Comparison of ENCODE assay signal across 16 mouse cellular contexts in genomic region chr14:118787621-118788020, GRCm38 (mm10). TPM values are rescaled to one million over a fixed set of nuclear protein-coding genes. Genes with fewer than 3 reads are reported as not detected.
DNase-seq lines count a peak whose midpoint lies in the region; ATAC-seq and TF ChIP-seq lines count a peak whose summit lies in the region.
"Had no signal": no experiment of that assay in that cellular context is flagged by ENCODE, and none has a peak within 500 bp of the region (broad histone marks: within the 10 kb centered on the region; RNA-seq: fewer than 3 reads in every experiment).

Gene Cldn10 (plus strand): TSS chr14:118787908.

- H3K4me2 ChIP-seq in embryonic facial prominence, embryonic 15.5 days (replicated peaks), result no peak within 1 kb of the TSS
- H3K4me2 ChIP-seq: liver, embryonic 12.5 days had no signal

- no peaks in the 10 kb centered on the region for H3K9me3 ChIP-seq in embryonic facial prominence, embryonic 15.5 days (replicated peaks)
- H3K9me3 ChIP-seq: heart, embryonic 10.5 days; liver, embryonic 12.5 days had no signal

- DNase-seq in kidney, adult 2 months, result peak; percentile 65
- no peak for DNase-seq in kidney, postnatal 10 days
- DNase-seq in left cerebral cortex, adult 8-10 months (ENCODE audit: low spot score in 2 of 2), result no peak
- DNase-seq in left cerebral cortex, postnatal 4 days, result no peak
- no peak for DNase-seq in layer of hippocampus, postnatal 36 days
- no peak for DNase-seq in cerebellum, adult 9-11 months
- DNase-seq: cerebellum, adult 11 months had no signal

- WGBS in kidney, adult 2 months, result 36% methylated on average over 4 of the region's 4 CpGs
- 61% methylated on average over 4 of the region's 4 CpGs for WGBS in embryonic facial prominence, embryonic 15.5 days

- H3K27me3 ChIP-seq in kidney, adult 2 months (replicated peaks; ENCODE audit: control insufficient read depth, insufficient read depth, low read length), result no peaks in the 10 kb centered on the region
- H3K27me3 ChIP-seq in embryonic facial prominence, embryonic 15.5 days, result no peaks in the 10 kb centered on the region
- H3K27me3 ChIP-seq: liver, embryonic 12.5 days had no signal

- H3K9ac ChIP-seq in embryonic facial prominence, embryonic 15.5 days, result no peak within 1 kb of the TSS
- H3K9ac ChIP-seq: liver, embryonic 12.5 days had no signal

- peak within 1 kb of the TSS; percentile 97 for H3K27ac ChIP-seq in kidney, adult 2 months (ENCODE audit: insufficient read depth, low read depth, low read length)
- H3K27ac ChIP-seq in embryonic facial prominence, embryonic 15.5 days (replicated peaks), result no peak within 1 kb of the TSS
- H3K27ac ChIP-seq: heart, embryonic 10.5 days; liver, embryonic 12.5 days had no signal

- ATAC-seq in embryonic facial prominence, embryonic 15.5 days (ENCODE audit: insufficient number of reproducible peaks, low FRiP score, low TSS enrichment, low read depth), result no peak
- ATAC-seq: inflammation-experienced regulatory T-cells, adult 6 months; liver, embryonic 12.5 days had no signal

- no peaks in the 10 kb centered on the region for H3K36me3 ChIP-seq in kidney, adult 2 months (ENCODE audit: control insufficient read depth, insufficient read depth, low read length)
- no peaks in the 10 kb centered on the region for H3K36me3 ChIP-seq in embryonic facial prominence, embryonic 15.5 days
- H3K36me3 ChIP-seq: heart, embryonic 10.5 days; liver, embryonic 12.5 days had no signal

- no peak for TF ChIP-seq POLR2A in kidney, adult 2 months (IDR thresholded peaks at IDR 0.05; ENCODE audit: low read depth, low read length)

- peaks cover 16% of the 10 kb centered on the region for H3K4me1 ChIP-seq in kidney, adult 2 months (ENCODE audit: control insufficient read depth, insufficient read depth, low read length)
- H3K4me1 ChIP-seq in embryonic facial prominence, embryonic 15.5 days, result peaks cover 3% of the 10 kb centered on the region; the same call in 1 of the 2 replicates
- H3K4me1 ChIP-seq: heart, embryonic 10.5 days had no signal

- TF ChIP-seq CTCF in kidney, adult 2 months (conservative IDR thresholded peaks at IDR 0.05; ENCODE audit: insufficient read depth, insufficient read length, low read depth, low read length), result no peak

- peak within 1 kb of the TSS; percentile 62 for H3K4me3 ChIP-seq in kidney, adult 2 months (ENCODE audit: insufficient read depth, low read depth, low read length)
- no peak within 1 kb of the TSS for H3K4me3 ChIP-seq in embryonic facial prominence, embryonic 15.5 days (replicated peaks)
- H3K4me3 ChIP-seq: heart, embryonic 10.5 days; liver, embryonic 12.5 days; myocyte had no signal

- intact Hi-C loops in left cerebral cortex, postnatal 4 days (cut with DNase I), result no loop called here

RNA-seq across cellular contexts. Expression of gene Cldn10, which starts in this region (rescaled TPM):
- polyA plus RNA-seq in kidney, adult 2 months (2012; rRNA removed), result 230 and 232 TPM in 2 replicates
- total RNA-seq in left cerebral cortex, adult 8-10 months (2022), result 10 to 100 TPM; 21.3 to 33.1 (median 30.4) TPM
- 1 to 10 TPM; 5.4 to 6.7 TPM for total RNA-seq in left cerebral cortex, postnatal 4 days (2021)
- polyA plus RNA-seq in embryonic facial prominence, embryonic 15.5 days (2015; fragmentation: Nextera tagmentation; extraction: Ambion mirVana), result 9.3 and 11.5 TPM in 2 replicates
- 10 to 100 TPM; 31.9 to 33.7 TPM for total RNA-seq in layer of hippocampus, postnatal 36 days (2021)
- total RNA-seq: gastrocnemius, adult 18-20 months; hematopoietic stem cell, adult 5-6 weeks; MEL had no signal
- polyA plus RNA-seq: C2C12, myocyte had no signal

Comparison
In these comparisons a context has a peak if more than half of its experiments do, and no peak if none do; other contexts are left out.
1. RNA of gene Cldn10 (polyA plus RNA-seq): 230 to 232 TPM in kidney, adult 2 months; 9.3 to 11.5 TPM in embryonic facial prominence, embryonic 15.5 days; every median in the first group is over 10 times any median in the second.